Mouse (Mus musculus) brain, embryonic 14.5 days (tissue): ENCODE data around the gene Hyal2.

Experiments used
- CTCF ChIP-seq: fragments of 200-500 bp; IDR thresholded peaks from 2 replicates; pipeline ENCODE4 v1.5.1; 2012; ENCODE audit warnings: inconsistent platforms, mild to moderate bottlenecking, moderate library complexity, borderline replicate concordance; ENCODE audit not compliant: insufficient read depth, insufficient read length; ENCODE audit errors: extremely low read depth
- POLR2A ChIP-seq: fragments of 200-500 bp; IDR thresholded peaks from 2 replicates; pipeline ENCODE4 v1.6.1; 2012; ENCODE audit warnings: mild to moderate bottlenecking, inconsistent platforms, borderline replicate concordance; ENCODE audit not compliant: poor library complexity, insufficient read depth, insufficient read length, severe bottlenecking; ENCODE audit errors: extremely low read depth

GRCm38 (mm10) chr9:107539940-107540339 lies 27.8 kb upstream of the Hyal2 start:
- TF ChIP-seq POLR2A (no peak), CTCF (no peak)
